Comparison of ENCODE assay signal across 17 mouse cellular contexts in the genomic region with DNA sequence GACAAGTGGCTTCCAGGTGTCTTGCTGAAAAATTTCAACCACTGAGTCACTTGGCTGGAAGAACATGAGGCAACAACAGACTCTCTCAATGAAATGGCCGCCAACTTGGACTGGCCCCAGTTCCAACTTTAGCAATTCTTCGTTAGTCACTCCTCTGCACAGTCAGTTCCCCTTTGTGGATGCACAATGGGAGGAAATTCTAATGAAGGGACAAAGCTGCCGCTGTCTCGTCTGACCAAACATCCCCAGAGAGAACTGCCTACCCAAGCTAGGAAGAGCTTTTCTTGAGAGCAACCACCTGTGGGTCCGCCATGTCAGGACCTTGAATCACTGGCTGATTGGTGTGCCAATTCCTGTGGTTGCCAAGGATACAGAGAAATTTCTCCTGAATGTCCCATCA. TPM values are rescaled to one million over a fixed set of nuclear protein-coding genes. Genes with fewer than 3 reads are reported as not detected.
DNase-seq lines count a peak whose midpoint lies in the region; TF ChIP-seq lines count a peak whose summit lies in the region.
"Had no signal": no experiment of that assay in that cellular context is flagged by ENCODE, and none has a peak within 500 bp of the region (broad histone marks: within the 10 kb centered on the region; RNA-seq: fewer than 3 reads in every experiment).

No protein-coding gene starts in this region.

- H3K27ac ChIP-seq in kidney, adult 2 months (ENCODE audit: insufficient read depth, low read depth, low read length): no peak overlapping the region
- H3K27ac ChIP-seq: forebrain, embryonic 12.5 days; gastrocnemius, adult 2 months; kidney, embryonic 15.5 days had no signal

- H3K9me3 ChIP-seq in E14TG2a.4 (ENCODE audit: low read length): peaks cover 10% of the 10 kb centered on the region
- H3K9me3 ChIP-seq: forebrain, embryonic 12.5 days; kidney, embryonic 15.5 days had no signal

- WGBS in kidney, adult 2 months: 78% methylated on average over 5 of the region's 5 CpGs

- no peak for TF ChIP-seq POLR2A in kidney, adult 2 months (IDR thresholded peaks at IDR 0.05; ENCODE audit: low read depth, low read length)

- H3K36me3 ChIP-seq in E14TG2a.4 (ENCODE audit: insufficient read depth, low read length): no peaks in the 10 kb centered on the region
- no peaks in the 10 kb centered on the region for H3K36me3 ChIP-seq in kidney, adult 2 months (ENCODE audit: control insufficient read depth, insufficient read depth, low read length)
- H3K36me3 ChIP-seq: forebrain, embryonic 12.5 days; kidney, embryonic 15.5 days had no signal

- intact Hi-C loops in left cerebral cortex, postnatal 36 days (cut with DNase I): no loop called here
- intact Hi-C loops in left cerebral cortex, postnatal 10 days (cut with DNase I): no loop called here

- peak; percentile 24 to 43 for DNase-seq in left cerebral cortex, postnatal 36 days (ENCODE audit: low spot score in 2 of 2)
- no peak for DNase-seq in left cerebral cortex, postnatal 10 days (ENCODE audit: extremely low spot score in 1 of 2, low spot score in 2 of 2)
- DNase-seq in brain, adult 2 months (ENCODE audit: low read depth, low spot score): peak; percentile 73
- DNase-seq in layer of hippocampus, postnatal 14 days (ENCODE audit: low spot score in 2 of 2): peak; percentile 26 to 42
- no peak for DNase-seq in kidney, adult 2 months
- DNase-seq in kidney, adult 18-20 months: no peak
- DNase-seq: adrenal gland, postnatal 14 days; cerebellum, postnatal 25 days; gastrocnemius, adult 2 months; liver; lung, adult 2 months; thymus, postnatal 14 days had no signal

- TF ChIP-seq CTCF in E14TG2a.4 (conservative IDR thresholded peaks at IDR 0.05; ENCODE audit: low read length): no peak
- TF ChIP-seq CTCF in kidney, adult 2 months (conservative IDR thresholded peaks at IDR 0.05; ENCODE audit: insufficient read depth, insufficient read length, low read depth, low read length): no peak

- H3K4me3 ChIP-seq in E14TG2a.4 (replicated peaks; ENCODE audit: low read length): peak overlapping the region; percentile 3; the same call in 1 of the 2 replicates
- H3K4me3 ChIP-seq in kidney, adult 2 months (ENCODE audit: insufficient read depth, low read depth, low read length): no peak overlapping the region
- H3K4me3 ChIP-seq: forebrain, embryonic 12.5 days; gastrocnemius, adult 2 months; kidney, embryonic 15.5 days; megakaryocyte, embryonic 14.5 days had no signal

- no peaks in the 10 kb centered on the region for H3K27me3 ChIP-seq in E14TG2a.4 (ENCODE audit: insufficient read depth, low read length)
- no peaks in the 10 kb centered on the region for H3K27me3 ChIP-seq in kidney, adult 2 months (replicated peaks; ENCODE audit: control insufficient read depth, insufficient read depth, low read length)
- H3K27me3 ChIP-seq: forebrain, embryonic 12.5 days; kidney, embryonic 15.5 days; megakaryocyte, embryonic 14.5 days had no signal

- H3K4me1 ChIP-seq in E14TG2a.4 (replicated peaks; ENCODE audit: low read depth, low read length): peaks cover 63% of the 10 kb centered on the region
- no peaks in the 10 kb centered on the region for H3K4me1 ChIP-seq in kidney, adult 2 months (ENCODE audit: control insufficient read depth, insufficient read depth, low read length)
- H3K4me1 ChIP-seq: kidney, embryonic 15.5 days; megakaryocyte, embryonic 14.5 days had no signal

RNA-seq across cellular contexts. Expression of gene Npl, which starts 38.1 kb away (rescaled TPM):
- total RNA-seq in left cerebral cortex, postnatal 36 days (2021): 1 to 10 TPM; 3.8 to 6.1 TPM
- 1 to 10 TPM; 5.8 to 5.9 TPM for total RNA-seq in left cerebral cortex, postnatal 10 days (2021)
- 1 to 10 TPM; 6.0 to 6.4 TPM for total RNA-seq in layer of hippocampus, postnatal 14 days (2021)
- 33.7 and 41.2 TPM in 2 replicates for polyA plus RNA-seq in kidney, adult 2 months (2012; rRNA removed)
- total RNA-seq: neutrophil, adult 5-6 weeks had no signal

Comparison
In these comparisons a context has a peak if more than half of its experiments do, and no peak if none do; other contexts are left out.
1. DNase-seq: peak in left cerebral cortex, postnatal 36 days (2 of 2), brain, adult 2 months (single experiment) and layer of hippocampus, postnatal 14 days (2 of 2); none in left cerebral cortex, postnatal 10 days (0 of 2), kidney, adult 2 months (single experiment) and kidney, adult 18-20 months (single experiment).